Mouse (Mus musculus) neural tube, embryonic 12.5 days (tissue): Measurements from ENCODE around the gene Ufc1. TPM values are rescaled to one million over a fixed set of nuclear protein-coding genes. Genes with fewer than 3 reads are reported as not detected.

ENCODE experiments used
- ATAC-seq: fragments of 200-750 bp; cut with Nextera tagmentation; 2 replicates; pipeline ENCODE4 v1.8.0; 2017; ENCODE audit warnings: low read depth, mild to moderate bottlenecking, moderate TSS enrichment, moderate library complexity; ENCODE audit not compliant: low FRiP score
- H3K27ac ChIP-seq: fragments of 300-500 bp; sonication (generic); 2 replicates; pipeline ENCODE4 v1.5.1; 2016
- H3K27me3 ChIP-seq: fragments of 300-500 bp; sonication (generic); replicated peaks from 2 replicates; pipeline ENCODE4 v1.6.1; 2016; ENCODE audit warnings: mild to moderate bottlenecking
- H3K36me3 ChIP-seq: fragments of 300-500 bp; sonication (generic); 2 replicates; pipeline ENCODE4 v1.6.1; 2016; ENCODE audit warnings: mild to moderate bottlenecking
- H3K4me1 ChIP-seq: fragments of 300-500 bp; sonication (generic); 2 replicates; pipeline ENCODE4 v1.6.1; 2016
- H3K4me2 ChIP-seq: fragments of 300-500 bp; sonication (generic); replicated peaks from 2 replicates; pipeline ENCODE4 v1.6.1; 2016; ENCODE audit warnings: mild to moderate bottlenecking
- H3K4me3 ChIP-seq: fragments of 300-500 bp; sonication (generic); 2 replicates; pipeline ENCODE4 v1.5.1; 2016
- H3K9ac ChIP-seq: fragments of 300-500 bp; sonication (generic); 2 replicates; pipeline ENCODE4 v1.6.1; 2016; ENCODE audit warnings: mild to moderate bottlenecking
- H3K9me3 ChIP-seq: fragments of 300-500 bp; sonication (generic); 2 replicates; pipeline ENCODE4 v1.6.1; 2016; ENCODE audit warnings: mild to moderate bottlenecking
- WGBS: fragments of 180-500 bp; shearing (Covaris S2); methylation state at CpG from one replicate; pipeline ENCODE4 v1.1.7; 2016; 5-methylcytosine and 5-hydroxymethylcytosine counted together
- polyA plus RNA-seq: library from polyadenylated mRNA; unstranded; fragments of >200 nt; fragmentation: Nextera tagmentation; extraction: Ambion mirVana; gene quantifications from 2 replicates; pipeline ENCODE4 v1.2.1, GENCODE M21; 2016

Gene Ufc1
- polyA plus RNA-seq, 1 experiment from 2014 or later: 105 TPM

DNA sequence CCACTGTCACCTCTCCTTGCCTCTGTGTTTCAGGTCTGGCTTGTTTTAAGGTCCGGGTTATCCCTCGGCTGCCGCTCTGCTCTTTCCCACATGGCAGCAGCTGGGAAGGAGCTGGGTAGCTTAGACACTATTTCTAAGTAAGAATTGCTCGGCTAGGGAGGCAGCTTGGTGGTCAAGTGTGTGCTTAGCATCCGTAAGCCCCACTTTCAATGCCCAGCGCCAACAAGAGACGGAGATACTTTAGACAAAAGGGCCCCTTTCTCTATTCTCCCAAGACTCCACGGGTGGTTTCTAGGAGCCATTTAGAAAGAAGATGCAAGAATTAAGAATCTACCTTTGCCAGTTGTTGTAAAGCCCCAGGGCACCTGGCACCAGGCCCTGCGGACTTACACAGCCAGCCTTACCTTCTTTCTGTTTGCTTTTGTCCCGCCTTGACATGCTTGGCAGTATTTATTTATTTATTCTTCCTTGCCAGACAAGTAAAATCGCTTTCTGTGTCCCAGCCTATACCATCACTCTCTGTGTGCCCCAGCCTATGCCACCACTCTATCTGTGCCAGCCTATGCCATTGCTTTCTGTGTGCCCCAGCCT lies 19.6 kb downstream of the Ufc1 start:
- H3K9ac ChIP-seq: no peak overlapping the region
- H3K9me3 ChIP-seq: no peaks in the 10 kb centered on the region
- H3K4me1 ChIP-seq: peaks cover 22% of the 10 kb centered on the region
- 86% methylated on average over 11 of the region's 11 CpGs for WGBS
- peaks cover 67% of the 10 kb centered on the region for H3K36me3 ChIP-seq
- H3K4me3 ChIP-seq: no peak overlapping the region
- no peak overlapping the region for H3K4me2 ChIP-seq
- no peak for ATAC-seq
- H3K27me3 ChIP-seq: no peaks in the 10 kb centered on the region
- H3K27ac ChIP-seq: no peak overlapping the region

DNA sequence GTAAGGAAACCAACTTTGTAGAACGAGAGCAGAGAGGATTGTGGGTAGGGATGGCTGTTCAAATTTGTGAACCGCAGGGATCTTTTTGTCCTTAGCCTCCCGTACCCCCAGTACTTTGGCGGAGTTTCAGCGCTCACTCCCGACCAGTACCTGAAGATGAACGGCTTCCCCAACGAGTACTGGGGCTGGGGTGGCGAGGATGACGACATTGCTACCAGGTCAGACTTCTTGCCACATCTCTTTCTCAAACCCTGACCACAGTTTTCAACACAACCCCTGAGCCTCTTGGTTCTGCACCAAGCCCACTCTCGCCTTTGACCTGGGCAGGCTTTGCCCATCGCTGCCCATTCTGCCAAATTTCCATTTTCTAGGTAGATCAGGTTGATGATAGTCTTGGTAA lies 20.7 kb downstream of the Ufc1 start:
- WGBS: 91% methylated on average over 12 of the region's 12 CpGs
- Histone ChIP-seq H3K9ac (no peak overlapping the region), H3K4me2 (no peak overlapping the region), H3K27me3 (no peaks in the 10 kb centered on the region), H3K36me3 (peaks cover 67% of the 10 kb centered on the region), H3K4me1 (peaks cover 12% of the 10 kb centered on the region), H3K27ac (no peak overlapping the region), H3K9me3 (no peaks in the 10 kb centered on the region), H3K4me3 (no peak overlapping the region)
- ATAC-seq: no peak

DNA sequence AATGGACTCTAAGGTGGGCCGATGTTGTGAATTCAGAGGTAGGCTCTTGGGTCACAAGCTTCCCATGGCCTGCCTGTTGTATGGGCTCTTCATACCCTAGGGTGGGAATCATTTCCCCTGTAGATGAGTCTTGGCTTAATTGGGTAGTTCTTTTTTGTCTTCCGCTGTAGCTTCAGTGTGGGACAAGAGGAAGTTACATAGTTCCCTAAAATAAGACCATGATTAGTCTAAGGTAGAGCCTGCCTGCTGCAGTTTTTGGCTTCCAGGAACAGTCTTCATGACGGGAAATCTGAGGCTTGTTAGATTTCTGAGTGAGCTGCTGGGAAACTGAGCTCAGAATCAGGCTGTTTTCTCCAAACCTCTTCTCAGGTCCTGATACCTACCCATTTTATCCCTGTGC lies 22.7 kb downstream of the Ufc1 start:
- H3K9me3 ChIP-seq: no peaks in the 10 kb centered on the region
- no peak overlapping the region for H3K4me3 ChIP-seq
- no peaks in the 10 kb centered on the region for H3K27me3 ChIP-seq
- ATAC-seq: no peak
- 94% methylated on average over 3 of the region's 3 CpGs for WGBS
- no peak overlapping the region for H3K27ac ChIP-seq
- peaks cover 53% of the 10 kb centered on the region for H3K36me3 ChIP-seq
- H3K4me2 ChIP-seq: no peak overlapping the region
- H3K4me1 ChIP-seq: peaks cover 12% of the 10 kb centered on the region
- no peak overlapping the region for H3K9ac ChIP-seq

DNA sequence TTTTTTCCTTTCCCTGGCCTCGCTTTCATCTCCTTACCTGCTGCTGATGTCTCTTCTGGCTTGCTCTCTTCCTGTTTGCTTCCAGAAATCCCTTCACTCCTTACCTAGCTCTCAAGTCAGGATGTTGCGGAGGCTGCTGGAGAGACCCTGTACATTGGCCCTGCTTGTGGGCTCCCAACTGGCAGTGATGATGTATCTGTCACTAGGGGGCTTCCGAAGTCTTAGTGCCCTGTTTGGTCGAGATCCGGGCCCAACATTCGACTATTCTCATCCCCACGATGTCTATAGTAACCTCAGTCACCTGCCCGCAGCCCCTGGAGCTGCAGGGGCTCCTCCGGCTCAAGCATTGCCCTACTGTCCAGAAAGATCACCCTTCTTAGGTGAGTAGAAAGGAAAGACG lies 23.2 kb downstream of the Ufc1 start:
- H3K36me3 ChIP-seq: peaks cover 48% of the 10 kb centered on the region
- no peaks in the 10 kb centered on the region for H3K9me3 ChIP-seq
- H3K4me2 ChIP-seq: peak overlapping the region; percentile 16; the same call in 1 of the 2 replicates
- WGBS: 77% methylated on average over 10 of the region's 10 CpGs
- H3K4me1 ChIP-seq: peaks cover 12% of the 10 kb centered on the region
- no peak for ATAC-seq
- H3K27ac ChIP-seq: no peak overlapping the region
- H3K4me3 ChIP-seq: no peak overlapping the region
- H3K27me3 ChIP-seq: no peaks in the 10 kb centered on the region
- H3K9ac ChIP-seq: no peak overlapping the region

DNA sequence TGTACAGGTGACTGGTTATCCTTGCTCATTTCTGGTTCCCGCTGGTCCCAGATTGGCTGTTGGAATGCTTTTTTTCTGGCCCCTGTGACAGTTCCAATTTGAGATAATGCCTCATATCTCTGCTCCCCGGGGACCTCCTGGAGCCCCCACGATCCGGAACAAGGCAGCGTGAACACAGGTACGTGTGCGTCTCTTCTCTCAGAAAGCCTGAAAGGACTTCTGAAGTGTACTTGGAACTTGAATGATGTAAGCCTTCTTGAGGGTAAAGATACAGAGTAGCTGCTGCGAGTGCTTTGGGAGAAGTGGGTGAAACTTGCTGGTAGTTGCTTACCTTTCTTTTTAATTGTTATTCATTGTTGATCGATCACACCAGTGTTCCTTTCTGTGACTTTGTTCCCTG lies 23.6 kb downstream of the Ufc1 start:
- H3K4me2 ChIP-seq: peak overlapping the region; percentile 84
- H3K27me3 ChIP-seq: no peaks in the 10 kb centered on the region
- H3K4me1 ChIP-seq: peaks cover 12% of the 10 kb centered on the region
- H3K36me3 ChIP-seq: peaks cover 44% of the 10 kb centered on the region
- no peaks in the 10 kb centered on the region for H3K9me3 ChIP-seq
- H3K9ac ChIP-seq: peak overlapping the region; percentile 68; the same call in 1 of the 2 replicates
- no peak overlapping the region for H3K27ac ChIP-seq
- no peak for ATAC-seq
- 60% methylated on average over 9 of the region's 9 CpGs for WGBS
- peak overlapping the region; percentile 68 for H3K4me3 ChIP-seq

DNA sequence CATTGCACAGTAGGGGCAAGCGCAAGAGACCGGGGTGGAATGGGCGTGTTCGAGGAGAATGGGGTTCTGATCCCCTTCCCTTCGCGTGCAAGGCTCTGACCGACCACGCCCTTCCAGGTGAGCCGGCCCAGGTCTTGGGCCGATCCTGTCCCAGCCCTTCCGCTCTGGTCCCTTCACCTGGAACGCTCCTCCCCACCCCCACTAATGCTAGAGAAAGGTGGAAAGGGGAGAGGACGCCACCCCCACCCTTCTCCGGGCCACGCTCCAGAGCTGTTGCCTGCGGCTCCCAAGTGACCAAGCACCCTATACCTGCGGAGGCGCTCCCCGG lies 24.3 kb downstream of the Ufc1 start:
- H3K4me2 ChIP-seq: peak overlapping the region; percentile 84
- no peak overlapping the region for H3K27ac ChIP-seq
- peaks cover 12% of the 10 kb centered on the region for H3K4me1 ChIP-seq
- ATAC-seq: peak; percentile 76
- no peaks in the 10 kb centered on the region for H3K27me3 ChIP-seq
- H3K9me3 ChIP-seq: no peaks in the 10 kb centered on the region
- H3K36me3 ChIP-seq: peaks cover 37% of the 10 kb centered on the region
- H3K9ac ChIP-seq: peak overlapping the region; percentile 68
- WGBS: 1% methylated on average over 19 of the region's 19 CpGs
- H3K4me3 ChIP-seq: peak overlapping the region; percentile 68

DNA sequence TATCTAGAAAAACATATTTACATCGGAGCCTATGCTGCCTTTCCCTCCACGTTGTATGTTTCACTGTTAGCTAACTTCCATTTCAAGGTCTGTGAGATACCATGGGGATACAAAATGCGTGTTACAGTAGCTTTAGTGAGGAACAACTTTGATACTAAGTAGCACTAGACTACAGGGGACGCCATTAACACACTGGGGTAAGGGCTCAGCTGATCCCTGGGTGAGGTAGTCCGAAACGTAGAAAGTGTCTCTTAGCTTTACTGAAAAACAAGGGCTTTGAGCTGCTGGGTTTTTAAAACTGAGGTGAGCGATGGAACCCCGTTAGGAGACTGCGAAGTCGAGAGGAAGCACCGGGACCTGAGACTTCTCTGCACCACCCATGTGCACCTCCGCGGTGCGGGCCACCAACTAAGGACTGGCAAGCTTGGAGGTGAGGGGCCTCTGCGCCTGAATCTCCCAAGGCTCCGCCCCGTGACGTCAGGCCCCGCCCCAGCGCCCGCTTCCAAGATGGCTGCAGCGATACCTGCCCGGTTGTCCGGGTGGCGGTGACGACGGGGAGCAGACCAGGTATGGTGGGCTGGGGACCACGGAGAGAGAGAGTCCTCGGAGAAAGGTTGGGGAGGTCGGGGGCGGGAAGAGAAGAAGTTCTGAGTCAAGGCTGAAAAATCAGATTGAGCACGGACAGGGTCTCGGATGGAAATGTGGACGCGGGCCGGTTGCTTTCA lies 24.8 kb downstream of the Ufc1 start, which contains the start of gene B4galt3:
Gene B4galt3 (plus strand): TSS at position 481 of the 725 bp plus-strand sequence.
- Histone ChIP-seq H3K4me2 (peak within 1 kb of the TSS; percentile 84), H3K4me1 (peaks cover 12% of the 10 kb centered on the region), H3K27me3 (no peaks in the 10 kb centered on the region), H3K4me3 (peak within 1 kb of the TSS; percentile 68), H3K27ac (no peak within 1 kb of the TSS), H3K36me3 (peaks cover 32% of the 10 kb centered on the region), H3K9me3 (no peaks in the 10 kb centered on the region), H3K9ac (peak within 1 kb of the TSS; percentile 68)
- ATAC-seq: peak; percentile 97
- 4% methylated on average over 36 of the region's 36 CpGs for WGBS

DNA sequence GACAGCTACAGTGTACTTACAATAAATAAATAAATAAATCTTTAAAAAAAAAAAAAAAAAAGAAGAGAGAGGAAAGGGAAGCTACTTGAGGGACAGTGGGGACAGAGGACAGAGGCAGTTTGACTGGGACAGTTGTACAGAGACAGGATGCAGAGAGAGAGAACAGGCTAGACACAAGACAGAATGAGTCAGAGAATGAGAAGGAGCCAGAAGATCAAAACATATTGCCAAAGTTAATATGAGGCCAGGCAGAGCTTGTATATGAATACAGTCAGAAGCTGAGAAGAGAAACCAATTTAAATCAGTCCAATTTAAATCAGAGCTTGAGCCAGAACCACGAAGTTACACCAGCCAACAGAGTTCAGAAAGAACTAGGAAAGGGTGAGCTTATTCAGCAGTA lies 26.5 kb downstream of the Ufc1 start:
- H3K4me3 ChIP-seq: no peak overlapping the region
- whole genome bisulfite sequencing: 56% methylated on average over 1 of the region's 1 CpGs
- peaks cover 12% of the 10 kb centered on the region for H3K4me1 ChIP-seq
- no peak overlapping the region for H3K4me2 ChIP-seq
- H3K27ac ChIP-seq: no peak overlapping the region
- no peak overlapping the region for H3K9ac ChIP-seq
- no peaks in the 10 kb centered on the region for H3K27me3 ChIP-seq
- peaks cover 15% of the 10 kb centered on the region for H3K36me3 ChIP-seq
- no peak for ATAC-seq
- H3K9me3 ChIP-seq: no peaks in the 10 kb centered on the region

DNA sequence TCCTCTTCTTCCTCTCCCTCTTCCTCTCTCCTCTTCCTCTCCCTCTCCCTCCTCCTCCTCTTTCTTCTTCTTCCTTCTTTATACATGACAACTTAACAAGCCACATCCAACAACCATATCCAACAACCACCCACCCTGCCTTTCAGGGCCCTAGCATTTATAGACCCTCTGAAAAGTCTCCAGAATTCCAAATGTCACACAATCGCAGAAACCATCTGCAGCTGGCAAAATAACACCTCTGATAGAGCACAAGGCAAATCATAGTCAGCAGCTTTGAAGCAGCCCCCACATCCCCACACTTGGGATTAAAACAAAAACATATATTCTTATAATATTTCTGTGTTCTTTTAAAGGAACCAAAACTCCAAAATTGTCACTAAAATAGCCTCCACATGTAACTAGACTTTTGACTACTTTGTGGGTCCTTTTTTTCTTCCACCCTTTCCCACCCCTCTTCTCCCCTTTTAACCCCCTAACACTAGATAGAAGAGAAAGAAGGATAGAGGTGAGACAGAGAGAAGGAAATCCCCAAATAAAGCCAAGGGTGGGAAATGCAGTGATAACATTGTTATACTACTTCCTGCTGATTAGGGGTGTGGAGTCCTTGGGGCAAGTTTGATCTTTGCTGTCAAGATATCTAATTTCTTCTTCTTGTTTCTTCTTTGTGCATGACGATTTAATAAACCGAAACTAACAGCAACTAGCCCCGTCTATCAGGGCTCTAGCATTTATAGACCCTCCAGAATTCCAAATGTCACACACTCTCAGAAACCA lies 28.7 kb downstream of the Ufc1 start:
- Histone ChIP-seq H3K9me3 (no peaks in the 10 kb centered on the region), H3K27me3 (no peaks in the 10 kb centered on the region), H3K4me2 (no peak overlapping the region), H3K4me3 (no peak overlapping the region), H3K36me3 (no peaks in the 10 kb centered on the region), H3K4me1 (peaks cover 5% of the 10 kb centered on the region), H3K9ac (no peak overlapping the region), H3K27ac (no peak overlapping the region)
- 87% methylated on average over 4 of the region's 4 CpGs for WGBS
- no peak for ATAC-seq

DNA sequence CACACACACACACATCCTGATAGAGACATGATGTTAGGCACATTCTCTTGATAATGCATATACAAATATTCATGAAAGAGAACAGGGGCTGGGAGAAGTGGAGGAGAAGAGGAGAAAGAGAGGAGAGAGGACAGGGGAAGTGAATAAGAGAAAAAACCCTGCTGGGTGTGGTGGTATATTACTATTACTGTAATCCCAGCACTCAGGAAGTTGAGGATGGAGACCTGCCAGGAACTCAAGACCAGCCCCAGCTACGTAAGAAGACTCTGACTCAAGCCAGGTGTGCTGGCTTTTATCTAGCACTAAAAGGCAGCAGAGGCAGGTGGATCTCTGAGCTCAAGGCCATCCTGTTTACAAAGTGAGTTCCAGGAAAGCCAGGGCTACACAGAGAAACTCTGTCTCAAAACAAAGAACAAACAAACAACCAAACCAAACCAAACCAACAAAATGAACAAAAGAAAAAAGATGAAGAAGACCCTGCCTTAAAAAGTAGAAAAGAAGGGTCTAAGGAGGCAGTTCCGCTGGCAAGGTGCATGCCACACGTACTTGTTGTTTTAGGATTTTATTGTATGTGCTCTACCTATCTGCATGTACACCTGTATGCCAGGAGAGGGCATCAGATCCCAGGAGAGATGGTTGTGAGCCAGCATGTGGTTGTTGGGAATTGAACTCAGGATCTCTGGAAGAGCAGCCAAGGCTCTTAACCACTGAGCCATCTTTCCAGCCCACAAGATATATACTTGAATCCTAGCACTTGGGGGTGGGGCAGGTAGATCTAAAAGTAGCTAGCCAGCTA lies 31.0 kb downstream of the Ufc1 start:
- H3K4me3 ChIP-seq: no peak overlapping the region
- H3K27ac ChIP-seq: no peak overlapping the region
- H3K4me2 ChIP-seq: peak overlapping the region; percentile 54
- no peaks in the 10 kb centered on the region for H3K9me3 ChIP-seq
- ATAC-seq: no peak
- 87% methylated on average over 3 of the region's 3 CpGs for WGBS
- no peak overlapping the region for H3K9ac ChIP-seq
- no peaks in the 10 kb centered on the region for H3K27me3 ChIP-seq
- H3K4me1 ChIP-seq: no peaks in the 10 kb centered on the region
- H3K36me3 ChIP-seq: peaks cover under 1% of the 10 kb centered on the region; the same call in 1 of the 2 replicates

DNA sequence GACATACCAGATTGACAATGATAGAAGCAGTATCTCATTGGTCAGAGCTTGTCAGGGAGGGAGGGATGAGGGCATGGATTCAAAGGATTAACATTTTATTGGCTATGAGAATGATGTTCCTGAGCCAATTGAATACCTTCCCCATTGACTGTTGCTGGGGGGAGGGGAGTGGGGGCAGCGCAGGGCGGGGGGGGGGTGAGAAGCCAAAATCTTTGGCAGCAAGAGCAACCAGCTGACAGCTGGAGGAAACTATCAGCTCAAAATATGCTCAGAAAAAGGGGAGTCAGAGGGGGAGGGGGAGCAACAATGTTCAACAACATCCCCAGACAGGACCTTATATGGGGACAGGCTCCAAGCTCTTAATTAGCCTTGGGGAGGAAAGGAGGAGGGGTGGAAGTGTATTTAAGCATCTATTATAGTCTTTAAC lies 31.6 kb downstream of the Ufc1 start:
- WGBS: 0% methylated on average over 1 of the region's 2 CpGs
- no peak overlapping the region; the same call in 1 of the 2 replicates for H3K9ac ChIP-seq
- H3K27ac ChIP-seq: no peak overlapping the region

More for the DNA sequence above, 31.6 kb downstream of the Ufc1 start:
- Histone ChIP-seq H3K4me2 (peak overlapping the region; percentile 54), H3K36me3 (peaks cover 4% of the 10 kb centered on the region; the same call in 1 of the 2 replicates), H3K9me3 (no peaks in the 10 kb centered on the region), H3K4me3 (no peak overlapping the region; the same call in 1 of the 2 replicates), H3K4me1 (no peaks in the 10 kb centered on the region), H3K27me3 (no peaks in the 10 kb centered on the region)
- peak; percentile 84 for ATAC-seq
